Mouse (Mus musculus): Measurements from ENCODE around the gene Gchfr. TPM values are rescaled to one million over a fixed set of nuclear protein-coding genes. Genes with fewer than 3 reads are reported as not detected.

Gene Gchfr
- 1.1 and 2.3 TPM in 2 replicates for polyA plus RNA-seq (2012; rRNA removed)

- no peak for DNase-seq (ENCODE audit: extremely low spot score in 1 of 2, low spot score in 1 of 2)
Observed at GRCm38 (mm10) chr2:119166901-119167865, at the start of gene Gchfr. TSS of gene Gchfr (plus strand) at chr2:119167773.

- DNase-seq (ENCODE audit: extremely low spot score in 1 of 2, low spot score in 1 of 2) = no peak
Observed at GRCm38 (mm10) chr2:119136346-119136898, 31.2 kb upstream of the Gchfr start.

- no peak for DNase-seq (ENCODE audit: extremely low spot score in 1 of 2, low spot score in 1 of 2)
Observed at GRCm38 (mm10) chr2:119145199-119145598, 22.4 kb upstream of the Gchfr start.

- DNase-seq (ENCODE audit: extremely low spot score in 1 of 2, low spot score in 1 of 2) = no peak
Observed at GRCm38 (mm10) chr2:119146435-119146834, 21.1 kb upstream of the Gchfr start.

GRCm38 (mm10) chr2:119147160-119147678 lies 20.4 kb upstream of the Gchfr start:
- no peak for DNase-seq (ENCODE audit: extremely low spot score in 1 of 2, low spot score in 1 of 2)

- peak; percentile 33 to 70 for DNase-seq (ENCODE audit: extremely low spot score in 1 of 2, low spot score in 1 of 2)
Observed at GRCm38 (mm10) chr2:119147775-119148174, 19.8 kb upstream of the Gchfr start.

- no peak for DNase-seq (ENCODE audit: extremely low spot score in 1 of 2, low spot score in 1 of 2)
Observed at GRCm38 (mm10) chr2:119152255-119152654, 15.3 kb upstream of the Gchfr start.

GRCm38 (mm10) chr2:119154683-119155082 lies 12.9 kb upstream of the Gchfr start:
- no peak for DNase-seq (ENCODE audit: extremely low spot score in 1 of 2, low spot score in 1 of 2)

GRCm38 (mm10) chr2:119155388-119155787 lies 12.2 kb upstream of the Gchfr start:
- DNase-seq (ENCODE audit: extremely low spot score in 1 of 2, low spot score in 1 of 2) = no peak

- no peak for DNase-seq (ENCODE audit: extremely low spot score in 1 of 2, low spot score in 1 of 2)
Observed at GRCm38 (mm10) chr2:119156081-119156680, 11.4 kb upstream of the Gchfr start.

- DNase-seq (ENCODE audit: extremely low spot score in 1 of 2, low spot score in 1 of 2) = peak; percentile 94 to 98
Observed at GRCm38 (mm10) chr2:119156681-119157572, 10.6 kb upstream of the Gchfr start, which contains the start of gene Rmdn3. TSS of gene Rmdn3 (minus strand) at chr2:119157034.

- no peak for DNase-seq (ENCODE audit: extremely low spot score in 1 of 2, low spot score in 1 of 2)
Observed at GRCm38 (mm10) chr2:119157836-119158235, 9.7 kb upstream of the Gchfr start.

- DNase-seq (ENCODE audit: extremely low spot score in 1 of 2, low spot score in 1 of 2) = no peak
Observed at GRCm38 (mm10) chr2:119161247-119161646, 6.3 kb upstream of the Gchfr start.

GRCm38 (mm10) chr2:119163135-119163534 lies 4.4 kb upstream of the Gchfr start:
- no peak for DNase-seq (ENCODE audit: extremely low spot score in 1 of 2, low spot score in 1 of 2)

- DNase-seq (ENCODE audit: extremely low spot score in 1 of 2, low spot score in 1 of 2) = no peak
Observed at GRCm38 (mm10) chr2:119163999-119164398, 3.6 kb upstream of the Gchfr start.

- DNase-seq (ENCODE audit: extremely low spot score in 1 of 2, low spot score in 1 of 2) = no peak
Observed at GRCm38 (mm10) chr2:119165401-119165800, 2.2 kb upstream of the Gchfr start.

- no peak for DNase-seq (ENCODE audit: extremely low spot score in 1 of 2, low spot score in 1 of 2)
Observed at GRCm38 (mm10) chr2:119167866-119168256, 288 bp downstream of the Gchfr start.

GRCm38 (mm10) chr2:119170282-119170681 lies 2.7 kb downstream of the Gchfr start:
- DNase-seq (ENCODE audit: extremely low spot score in 1 of 2, low spot score in 1 of 2) = no peak

GRCm38 (mm10) chr2:119171574-119171973 lies 4.0 kb downstream of the Gchfr start:
- DNase-seq (ENCODE audit: extremely low spot score in 1 of 2, low spot score in 1 of 2) = no peak

- no peak for DNase-seq (ENCODE audit: extremely low spot score in 1 of 2, low spot score in 1 of 2)
Observed at GRCm38 (mm10) chr2:119172446-119172845, 4.9 kb downstream of the Gchfr start.
